Mouse (Mus musculus) heart, adult 18-20 months (tissue): ENCODE results near the gene Plxna3. TPM values are rescaled to one million over a fixed set of nuclear protein-coding genes. Genes with fewer than 3 reads are reported as not detected.
"Not testable (repeated sequence)": the region's sequence is repeated elsewhere in the genome, so short reads cannot be mapped to it uniquely, and the experiment has no call there.

Experiments
- DNase-seq, 2 experiments: peaks; one replicate each; pipeline ENCODE4 v3.0.0; 2021 to 2022; ENCODE audit warnings: mixed read lengths in 1 of 2
- long read RNA-seq, 2 experiments: library from polyadenylated mRNA; stranded (forward); transcript quantifications; one replicate each; pipeline ENCODE4 v2.0.0; 2021
- total RNA-seq, 2 experiments: library from RNA; stranded (reverse); gene quantifications; 2 replicates each; pipeline ENCODE4 v1.2.3; 2021

Gene Plxna3
- under 1 TPM; 0.40 to 0.93 TPM for total RNA-seq
- long read RNA-seq, experiment 1, result 0 reads
- long read RNA-seq, experiment 2, result 0 reads

- peak; percentile 68 to 77 for DNase-seq
Observed at GRCm38 (mm10) chrX:74328725-74329161, at the start of gene Plxna3. TSS of gene Plxna3 (plus strand) at chrX:74329066.

DNA sequence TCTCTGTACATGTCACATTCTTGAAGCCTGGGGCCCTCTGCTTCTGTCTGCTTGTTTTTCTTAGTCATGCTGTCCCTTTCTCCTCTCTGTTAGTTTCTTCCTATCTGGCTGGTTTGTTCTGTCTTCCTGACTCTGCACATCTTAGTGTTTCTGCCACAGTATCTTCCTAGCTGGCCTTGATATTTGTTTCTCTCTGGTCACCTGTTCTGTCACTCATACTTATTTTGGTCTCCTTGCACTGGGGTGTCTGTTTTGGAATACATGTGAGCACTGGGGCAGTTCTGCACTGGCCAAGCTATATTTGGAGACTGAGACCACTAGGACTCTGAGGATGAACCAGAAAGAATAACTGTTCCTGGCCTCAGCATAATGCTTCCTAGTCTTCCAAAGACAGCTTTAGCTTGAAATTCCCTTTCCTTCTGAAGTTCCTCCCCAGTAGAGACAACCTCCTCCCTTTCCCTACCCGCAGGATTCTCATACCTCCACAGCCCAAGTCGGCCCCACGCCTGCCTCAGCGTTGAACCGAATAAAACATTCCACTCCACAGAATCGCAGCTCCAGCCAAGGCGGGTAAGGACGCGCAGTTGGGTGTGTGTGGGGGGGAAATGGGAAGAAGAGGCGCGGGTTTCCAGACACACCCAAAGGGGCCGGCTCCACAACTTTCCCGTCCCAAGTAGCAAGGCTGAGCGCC is 47.7 kb upstream of the Plxna3 start:
- no peak for DNase-seq

DNA sequence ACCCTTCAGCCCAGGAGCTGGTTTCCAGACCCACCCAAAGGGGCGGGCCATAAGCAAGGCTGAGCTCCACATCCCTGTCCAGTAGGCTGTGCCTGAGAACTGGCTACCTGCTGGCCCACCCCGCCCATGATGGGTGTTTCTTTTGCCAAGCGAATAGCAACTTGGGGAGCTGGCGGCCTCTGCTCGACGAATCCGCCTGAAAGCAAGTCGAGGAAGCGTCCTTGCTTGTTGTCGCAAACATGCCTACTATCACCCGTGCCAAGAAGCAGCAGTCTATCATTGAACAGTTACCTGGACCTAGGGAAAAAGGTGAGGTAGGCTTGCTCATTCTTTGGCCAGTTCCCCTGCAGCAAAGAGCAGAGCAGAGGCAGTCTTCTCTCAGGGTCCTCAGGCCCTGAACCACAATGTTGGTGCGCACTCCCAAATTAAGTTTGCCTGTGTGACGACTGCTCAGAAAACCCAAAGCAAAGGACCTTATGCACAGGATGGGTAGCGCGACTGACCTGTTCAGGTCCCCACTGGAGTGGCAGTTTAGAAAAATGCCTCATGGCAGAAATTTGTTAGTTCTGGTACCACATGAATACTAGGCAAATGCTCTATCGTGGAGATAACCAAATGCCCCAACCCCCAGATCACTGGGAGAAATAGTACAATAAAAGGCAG is 47.0 kb upstream of the Plxna3 start, which contains the start of the genes Taz and Dnase1l1:
Taz (plus strand) TSS at position 181 of the 663 bp plus-strand sequence.
Dnase1l1 (minus strand) TSS at position 606 of the 663 bp plus-strand sequence.
- peak; percentile 83 to 93 for DNase-seq

GRCm38 (mm10) chrX:74282395-74283091 is 46.3 kb upstream of the Plxna3 start:
- peak; percentile 90 to 91 for DNase-seq

GRCm38 (mm10) chrX:74283092-74283437 is 45.8 kb upstream of the Plxna3 start:
- no peak for DNase-seq

GRCm38 (mm10) chrX:74293431-74293830 is 35.4 kb upstream of the Plxna3 start:
- DNase-seq, result no peak

DNA sequence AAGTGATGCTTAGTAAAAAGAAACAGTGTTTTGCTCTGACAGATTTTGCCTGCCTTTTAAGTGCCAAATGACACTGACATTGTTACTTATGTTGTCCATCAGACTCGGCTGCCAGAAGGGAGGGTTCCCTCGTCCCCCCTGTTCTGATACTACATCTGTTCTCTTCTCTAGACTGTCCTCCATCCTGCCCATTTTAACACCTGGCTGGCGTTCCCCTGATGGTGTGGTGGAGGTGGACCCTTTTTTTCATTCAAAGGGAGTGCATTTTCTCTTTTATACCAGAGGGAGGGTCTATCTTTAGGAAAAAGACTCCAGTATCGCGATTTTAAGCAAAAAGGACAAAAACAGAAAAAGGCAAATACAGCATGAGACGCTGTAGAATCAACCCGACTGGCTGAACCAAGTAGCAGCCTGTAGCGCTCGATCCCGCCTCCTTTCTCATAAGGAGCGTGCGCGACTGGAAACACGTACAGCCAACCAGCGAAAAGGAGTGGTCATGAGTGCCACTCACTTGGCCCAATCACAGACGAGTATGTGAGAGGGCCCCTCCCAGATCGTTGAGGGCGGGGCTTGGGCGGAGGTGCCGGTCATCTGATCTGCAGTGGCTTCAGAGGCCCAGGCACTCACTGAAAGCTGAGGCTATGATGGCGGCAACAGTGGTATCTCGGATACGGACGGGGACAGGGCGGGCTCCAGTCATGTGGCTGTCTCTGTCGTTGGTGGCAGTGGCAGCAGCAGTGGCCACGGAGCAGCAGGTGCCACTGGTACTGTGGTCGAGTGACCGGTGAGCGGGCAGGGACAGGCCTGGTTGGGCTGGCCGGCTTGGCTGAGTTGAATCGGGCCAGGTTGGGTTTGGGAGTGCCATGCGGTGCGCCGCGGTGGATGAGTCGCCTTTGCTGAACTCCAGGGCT is 32.1 kb upstream of the Plxna3 start, which contains the start of gene Atp6ap1:
Atp6ap1 (plus strand) TSS at position 560 of the 911 bp plus-strand sequence.
- DNase-seq, result peak; percentile 97

DNA sequence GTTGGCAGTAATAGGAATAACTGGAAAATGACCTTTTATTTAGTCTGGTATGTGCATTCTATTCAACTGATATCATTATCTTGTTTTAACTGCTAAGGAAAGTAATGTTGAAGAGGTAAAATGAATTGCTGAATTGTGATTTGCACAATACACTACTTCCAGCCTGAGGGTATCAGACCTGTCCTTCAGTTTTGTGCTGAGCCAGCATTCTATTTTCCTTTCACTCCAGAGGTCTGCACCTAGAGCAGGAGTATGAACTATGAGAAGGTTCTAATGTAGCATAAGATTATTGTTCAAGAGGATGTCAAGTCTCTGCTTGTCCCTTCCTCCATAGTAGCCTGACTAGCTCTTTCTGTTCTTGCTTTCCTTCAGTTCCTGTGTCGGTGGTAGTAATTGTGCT is 30.5 kb upstream of the Plxna3 start:
- no peak for DNase-seq

DNA sequence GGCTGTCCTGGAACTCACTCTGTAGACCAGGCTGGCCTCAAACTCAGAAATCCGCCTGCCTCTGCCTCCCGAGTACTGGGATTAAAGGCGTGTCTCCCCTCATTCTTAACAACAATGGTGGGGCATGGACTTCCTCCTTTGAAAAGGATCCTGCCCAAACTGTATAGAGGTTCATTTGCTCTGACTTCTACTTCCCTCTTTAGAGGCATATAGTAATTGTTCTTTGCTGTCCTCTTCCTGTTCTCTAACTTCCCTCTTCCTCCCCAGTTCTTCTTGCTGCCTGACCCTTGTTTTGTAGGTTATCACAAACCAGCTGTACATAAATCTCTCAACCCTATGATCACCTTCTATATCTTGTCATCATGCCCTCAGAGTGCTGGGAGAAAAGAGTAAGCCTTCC is 29.1 kb upstream of the Plxna3 start:
- no peak for DNase-seq

GRCm38 (mm10) chrX:74304867-74305700 is 23.8 kb upstream of the Plxna3 start, which contains the start of gene Gdi1:
TSS of gene Gdi1 (plus strand) at chrX:74304998.
- DNase-seq, result peak; percentile 75 to 88

- peak; percentile 88 to 94 for DNase-seq
Observed at GRCm38 (mm10) chrX:74312540-74313464, 16.1 kb upstream of the Plxna3 start, which contains the start of gene Fam50a. TSS of gene Fam50a (plus strand) at chrX:74313033.

DNA sequence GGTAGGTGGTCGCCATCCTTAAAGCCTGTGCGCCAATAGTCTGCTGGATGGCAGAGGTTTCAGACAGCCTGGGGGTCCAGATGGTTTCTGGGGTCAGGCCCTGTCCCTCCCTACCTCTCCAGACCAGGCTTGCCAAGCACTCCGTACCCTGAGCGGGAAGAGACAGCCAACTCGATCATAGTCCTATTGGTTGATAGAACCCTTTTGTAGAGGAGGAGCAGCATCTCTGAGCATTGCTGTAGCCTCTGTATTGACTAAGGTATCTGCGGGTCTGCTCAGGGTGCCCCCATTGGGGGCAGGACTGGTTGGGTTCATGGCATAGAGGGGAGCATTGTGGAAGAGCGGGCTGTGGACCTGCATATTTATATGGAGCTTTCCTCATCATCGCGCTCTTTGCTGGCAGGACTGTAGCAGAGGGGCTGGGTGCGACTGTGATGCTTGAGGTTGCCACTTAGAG is 377 bp downstream of the Plxna3 start:
- DNase-seq, result no peak

DNA sequence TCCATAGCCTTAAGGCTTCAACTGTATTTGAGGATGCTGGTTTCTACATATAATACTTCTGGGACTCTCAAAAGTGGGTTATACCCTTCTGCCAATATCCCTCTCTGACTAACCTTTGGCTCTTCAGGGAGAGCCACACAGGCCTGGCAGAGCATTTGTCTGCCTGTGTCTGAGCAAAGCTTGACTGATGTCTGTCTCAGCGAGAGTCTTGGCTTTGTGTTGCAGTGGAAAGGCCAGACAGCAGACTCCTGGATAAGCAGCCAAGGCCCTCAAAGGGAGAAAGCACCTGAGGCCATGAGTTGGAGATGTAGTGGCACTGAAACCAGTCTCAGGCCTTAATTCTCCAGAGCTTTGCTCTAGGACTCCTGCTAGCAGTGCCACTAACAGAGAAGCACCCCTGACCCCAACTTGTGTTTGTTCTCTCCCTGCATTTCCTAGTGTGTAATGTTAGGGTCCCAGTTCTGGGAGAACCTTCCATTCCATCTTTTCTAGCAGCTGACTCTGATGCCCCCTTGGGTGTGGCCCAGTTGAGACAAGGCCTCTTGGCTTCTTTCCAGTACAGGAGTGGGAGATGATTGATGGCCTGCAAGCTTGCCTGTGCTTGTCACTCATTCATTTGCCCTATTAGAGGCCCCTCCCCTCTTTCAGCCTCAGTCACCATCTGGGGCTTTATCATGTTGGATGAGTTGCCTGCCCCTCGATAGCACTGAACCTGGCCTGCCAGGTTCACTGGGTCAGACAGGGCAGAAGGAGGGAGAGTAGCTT is 1.5 kb downstream of the Plxna3 start:
- no peak for DNase-seq

GRCm38 (mm10) chrX:74352645-74353466 is 24.0 kb downstream of the Plxna3 start:
- DNase-seq, result no peak

DNA sequence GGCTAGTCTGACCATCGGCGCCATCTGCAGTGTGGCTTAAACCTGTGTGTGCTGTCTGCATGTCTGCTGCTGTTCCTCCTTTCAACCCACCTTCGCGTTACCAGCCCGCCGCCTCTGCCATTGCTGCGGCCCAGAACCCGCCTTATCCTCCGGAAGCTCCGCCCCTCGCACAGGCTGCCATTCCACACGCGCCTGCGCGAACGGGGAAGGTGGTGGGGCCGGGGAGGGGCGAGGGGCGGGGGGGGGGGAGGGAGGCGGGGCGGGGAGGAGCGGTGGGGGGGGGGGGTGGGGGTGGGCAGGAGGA is 24.6 kb downstream of the Plxna3 start, which contains the start of gene Lage3:
Lage3 (minus strand) TSS at position 152 of the 304 bp plus-strand sequence.
- peak; percentile 85 to 88 for DNase-seq

GRCm38 (mm10) chrX:74357069-74357468 is 28.2 kb downstream of the Plxna3 start:
- DNase-seq, result not testable (repeated sequence)

- DNase-seq, result no peak
Observed at GRCm38 (mm10) chrX:74359171-74359570, 30.3 kb downstream of the Plxna3 start.

DNA sequence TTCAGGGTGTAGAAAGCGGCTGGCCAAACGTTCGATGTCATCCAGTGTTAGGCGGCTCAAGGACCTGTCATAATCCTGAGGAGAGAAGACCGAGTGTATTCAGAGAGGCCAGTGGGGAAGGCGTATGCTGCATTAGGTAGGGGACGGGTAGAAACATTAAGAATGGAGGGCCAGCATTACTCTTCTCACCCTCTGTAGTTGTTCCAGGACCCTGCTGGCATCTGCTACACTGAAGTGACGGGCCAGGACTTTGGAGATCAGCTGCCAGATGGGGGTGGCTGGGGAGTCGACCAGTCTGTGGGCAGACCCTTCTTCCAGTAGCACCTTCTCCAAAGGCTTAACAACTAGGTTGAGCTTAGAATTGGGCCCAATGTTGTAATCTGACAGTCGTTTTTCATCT is 38.6 kb downstream of the Plxna3 start:
- DNase-seq, result no peak
